Mouse (Mus musculus): ENCODE data around the gene Suv39h1.

DNA sequence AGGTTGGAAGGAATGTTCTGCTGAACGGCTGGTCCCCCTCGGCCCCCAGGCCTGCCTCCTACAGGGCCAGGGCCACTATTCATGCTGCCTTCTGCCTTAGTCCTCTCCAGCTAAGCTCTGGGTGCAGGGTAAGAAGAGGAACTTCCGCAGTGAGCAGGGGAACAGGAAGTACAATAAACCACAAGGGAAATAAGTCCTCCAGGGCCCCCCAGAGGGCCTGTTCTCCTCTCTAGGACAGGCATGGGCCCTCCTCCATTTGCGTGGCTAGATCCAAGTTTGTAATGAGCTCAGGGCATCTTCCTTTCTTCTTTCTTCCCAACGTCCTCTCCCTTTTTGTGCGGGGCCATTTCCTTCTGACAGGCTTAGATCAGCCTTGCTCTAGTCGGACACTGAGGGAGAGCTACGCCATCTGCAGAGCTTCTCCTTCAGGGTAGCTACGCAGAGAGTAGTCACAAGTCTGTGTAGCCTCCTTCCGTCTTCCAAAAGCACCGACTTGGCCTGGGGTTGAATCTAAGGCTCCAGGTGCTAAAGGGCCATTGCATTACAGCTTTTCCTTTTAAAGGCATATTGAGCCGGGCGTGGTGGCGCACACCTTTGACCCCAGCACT is 15.9 kb upstream of the Suv39h1 start, which contains the start of gene Was:
- TF ChIP-seq CTCF (IDR thresholded peaks at IDR 0.05 in 2 of 3, conservative IDR thresholded peaks at IDR 0.05 in 1 of 3; ENCODE audit: control insufficient read depth in 1 of 3, insufficient read depth in 1 of 3, low read depth in 2 of 3, low read length in 3 of 3, poor library complexity in 1 of 3, severe bottlenecking in 1 of 3) (no peak), POLR2A (IDR thresholded peaks at IDR 0.05; ENCODE audit: control insufficient read depth in 1 of 2, insufficient read depth in 1 of 2, low read depth in 1 of 2, low read length in 2 of 2, poor library complexity in 1 of 2) (peak; percentile 92 to 96), ELF1 (IDR thresholded peaks at IDR 0.05; ENCODE audit: low read depth, low read length) (peak; percentile 93), EP300 (IDR thresholded peaks at IDR 0.05; ENCODE audit: low read depth in 1 of 2, low read length in 2 of 2) (peak; percentile 25 to 42; a peak in 1 of 4 replicates), TAL1 (IDR thresholded peaks at IDR 0.05; ENCODE audit: low read length) (no peak), POLR2AphosphoS2 (IDR thresholded peaks at IDR 0.05; ENCODE audit: low read length) (peak; percentile 67; the same call in 1 of the 2 replicates), KAT2A (conservative IDR thresholded peaks at IDR 0.05; ENCODE audit: low read depth, low read length) (no peak; the same call in 1 of the 2 replicates), NELFE (IDR thresholded peaks at IDR 0.05; ENCODE audit: low read depth, low read length) (peak; percentile 92), USF1 (IDR thresholded peaks at IDR 0.05; ENCODE audit: low read depth, low read length) (no peak)

All from MEL (cell line).